Mouse (Mus musculus) liver, embryonic 14 days (tissue): Measurements from ENCODE around the gene Olfr735. TPM values are rescaled to one million over a fixed set of nuclear protein-coding genes. Genes with fewer than 3 reads are reported as not detected.

Source experiments
- polyA plus RNA-seq: library from polyadenylated mRNA; depleted of rRNA; stranded (reverse); fragments of >200 nt; gene quantifications from 2 replicates; pipeline ENCODE4 v1.2.3, GENCODE M21; 2012; rRNA removed

Gene Olfr735
- not detected in 2 replicates for polyA plus RNA-seq

GRCm38 (mm10) chr14:50348796-50349195 lies at the start of gene Olfr735:
Gene Olfr735, minus strand, starts transcription at chr14:50348872.

GRCm38 (mm10) chr14:50380863-50381262 lies 32.2 kb upstream of the Olfr735 start, which contains the start of gene Olfr736:
Gene Olfr736, plus strand, starts transcription at chr14:50381163.

GRCm38 (mm10) chr14:50357593-50357992 lies 8.9 kb upstream of the Olfr735 start, which contains the start of gene Tlr11:
Gene Tlr11, plus strand, starts transcription at chr14:50357914.

GRCm38 (mm10) chr14:50326661-50327060 lies 22.0 kb downstream of the Olfr735 start, which contains the start of gene Olfr734:
Gene Olfr734, minus strand, starts transcription at chr14:50326761.

GRCm38 (mm10) chr14:50301422-50301821 lies 47.2 kb downstream of the Olfr735 start, which contains the start of gene Olfr733:
Gene Olfr733, minus strand, starts transcription at chr14:50301522.

Other genes with a start within 250 kb of the Olfr735 start
- gene Olfr727, start 225.7 kb downstream of the Olfr735 start, polyA plus RNA-seq: not detected in 2 replicates
- gene Olfr728, start 206.2 kb downstream of the Olfr735 start, polyA plus RNA-seq: not detected in 2 replicates
- not detected in 2 replicates for gene Olfr729, start 196.0 kb downstream of the Olfr735 start, polyA plus RNA-seq
- not detected in 2 replicates for gene Olfr730, start 160.7 kb downstream of the Olfr735 start, polyA plus RNA-seq
- not detected in 2 replicates for gene Olfr731, start 107.0 kb downstream of the Olfr735 start, polyA plus RNA-seq
- not detected in 2 replicates for gene Olfr732, start 64.7 kb downstream of the Olfr735 start, polyA plus RNA-seq
- gene Olfr733, start 47.4 kb downstream of the Olfr735 start, polyA plus RNA-seq: not detected in 2 replicates
- not detected in 2 replicates for gene Olfr734, start 22.1 kb downstream of the Olfr735 start, polyA plus RNA-seq
- gene Tlr11, start 9.0 kb upstream of the Olfr735 start, polyA plus RNA-seq: 0.05 and 0.07 TPM in 2 replicates
- not detected in 2 replicates for gene Olfr736, start 32.3 kb upstream of the Olfr735 start, polyA plus RNA-seq
- gene Olfr738, start 58.7 kb upstream of the Olfr735 start, polyA plus RNA-seq: not detected in 2 replicates
- gene Olfr739, start 69.8 kb upstream of the Olfr735 start, polyA plus RNA-seq: not detected in 2 replicates
- not detected in 2 replicates for gene Olfr740, start 96.7 kb upstream of the Olfr735 start, polyA plus RNA-seq
- not detected in 2 replicates for gene Olfr741, start 123.9 kb upstream of the Olfr735 start, polyA plus RNA-seq
- not detected in 2 replicates for gene Olfr742, start 154.7 kb upstream of the Olfr735 start, polyA plus RNA-seq
- not detected in 2 replicates for gene Olfr743, start 173.0 kb upstream of the Olfr735 start, polyA plus RNA-seq